Mouse (Mus musculus): ENCODE results near the gene Tfip11. TPM values are rescaled to one million over a fixed set of nuclear protein-coding genes. Genes with fewer than 3 reads are reported as not detected.

Tfip11 gene
- polyA plus RNA-seq, 1 experiment from 2014 or later: 37.2 TPM

DNA sequence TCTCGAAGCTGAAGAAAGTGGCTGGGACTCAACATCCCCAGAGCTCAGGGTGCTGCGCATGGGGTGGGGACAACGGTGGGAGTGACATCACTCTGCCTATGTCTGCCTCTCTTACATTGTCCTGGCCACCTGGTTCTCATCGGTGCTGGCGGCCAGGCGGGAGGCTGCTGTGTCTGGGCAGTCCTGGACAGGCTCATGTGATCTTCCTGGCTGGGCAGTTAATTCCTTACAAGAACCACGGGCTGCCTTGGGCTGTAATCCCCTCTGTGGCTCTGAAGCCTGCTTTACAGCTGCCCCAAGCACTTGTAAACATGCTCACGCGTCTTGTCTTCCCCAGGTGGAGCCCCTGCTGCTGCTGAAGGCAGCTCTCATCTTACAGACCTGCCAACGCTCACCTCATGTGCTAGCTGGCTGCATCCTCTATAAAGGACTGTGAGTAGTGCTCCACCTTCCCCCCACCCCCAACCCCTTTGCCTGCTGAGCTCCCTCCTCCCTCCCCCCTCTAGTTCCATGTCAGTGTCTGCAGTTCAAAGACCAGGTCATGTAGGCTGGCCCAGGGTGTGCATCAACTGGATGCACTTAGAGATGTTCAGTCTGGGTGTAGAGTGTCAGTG is 38.1 kb downstream of the Tfip11 start:
- no peaks in the 10 kb centered on the region for H3K27me3 ChIP-seq (ENCODE audit: control insufficient read depth, insufficient read depth, low read depth, low read length)
- H3K27ac ChIP-seq (ENCODE audit: low read length): no peak overlapping the region
- peaks cover 19% of the 10 kb centered on the region for H3K36me3 ChIP-seq (ENCODE audit: control insufficient read depth, insufficient read depth, low read length)
- no peaks in the 10 kb centered on the region; the same call in 1 of the 2 replicates for H3K4me1 ChIP-seq (ENCODE audit: control insufficient read depth, insufficient read depth, low read length)
- H3K9me3 ChIP-seq (replicated peaks; ENCODE audit: control insufficient read depth, low read length, poor library complexity, severe bottlenecking): no peaks in the 10 kb centered on the region
- no peak for ATAC-seq
- no peak overlapping the region for H3K9ac ChIP-seq (ENCODE audit: low read depth, low read length)
- no peak overlapping the region for H3K4me2 ChIP-seq (ENCODE audit: low read length)
- WGBS: 68% methylated on average over 10 of the region's 10 CpGs
- no peak overlapping the region for H3K4me3 ChIP-seq (ENCODE audit: low read depth, low read length)

DNA sequence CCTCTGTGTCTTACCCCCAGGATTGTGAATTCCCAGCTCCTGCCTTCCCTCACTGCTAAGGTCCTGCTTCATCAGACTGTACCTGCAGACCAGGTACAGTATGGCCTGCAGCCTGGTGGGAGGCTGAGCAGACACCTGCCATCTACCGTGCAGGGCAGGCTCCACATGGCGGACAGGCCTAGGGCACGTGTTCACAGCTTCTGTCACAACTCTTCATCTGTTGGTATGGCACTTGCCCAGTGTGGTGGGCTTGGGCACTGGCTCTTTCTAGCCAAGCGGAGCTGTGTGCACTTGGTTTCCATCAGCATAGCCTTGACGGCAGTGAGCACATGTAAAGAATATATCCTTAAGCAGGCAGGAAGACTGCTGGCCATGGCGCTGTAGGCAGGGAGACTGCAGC is 40.7 kb downstream of the Tfip11 start:
- Histone ChIP-seq H3K27me3 (ENCODE audit: control insufficient read depth, insufficient read depth, low read depth, low read length) (no peaks in the 10 kb centered on the region), H3K36me3 (ENCODE audit: control insufficient read depth, insufficient read depth, low read length) (peaks cover 19% of the 10 kb centered on the region), H3K9me3 (replicated peaks; ENCODE audit: control insufficient read depth, low read length, poor library complexity, severe bottlenecking) (no peaks in the 10 kb centered on the region), H3K4me1 (ENCODE audit: control insufficient read depth, insufficient read depth, low read length) (peaks cover 18% of the 10 kb centered on the region), H3K4me2 (ENCODE audit: low read length) (no peak overlapping the region), H3K9ac (ENCODE audit: low read depth, low read length) (no peak overlapping the region), H3K27ac (ENCODE audit: low read length) (no peak overlapping the region), H3K4me3 (ENCODE audit: low read depth, low read length) (no peak overlapping the region)
- 96% methylated on average over 6 of the region's 6 CpGs for whole genome bisulfite sequencing
- ATAC-seq: no peak

DNA sequence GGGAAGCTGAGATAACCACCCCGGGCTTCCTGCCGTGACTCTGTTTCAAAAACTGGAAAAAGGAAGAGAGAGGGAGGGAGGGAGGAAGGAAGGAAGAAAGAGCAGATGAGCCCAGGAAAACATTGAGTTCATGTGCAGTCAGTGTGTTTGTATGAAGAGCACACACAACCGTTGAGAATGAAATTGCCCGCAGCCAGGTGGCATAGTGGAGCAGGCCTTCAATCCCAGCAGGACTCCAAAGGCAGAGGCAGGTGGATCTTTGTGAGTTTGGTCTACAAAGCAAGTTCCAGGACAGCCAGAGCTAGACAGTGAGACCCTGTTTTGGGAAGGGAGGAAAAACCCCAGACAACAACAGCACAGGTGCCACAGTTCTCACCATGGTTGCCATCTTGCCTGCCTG is 41.2 kb downstream of the Tfip11 start:
- WGBS: 92% methylated on average over 4 of the region's 4 CpGs
- H3K9me3 ChIP-seq (replicated peaks; ENCODE audit: control insufficient read depth, low read length, poor library complexity, severe bottlenecking): no peaks in the 10 kb centered on the region
- H3K4me2 ChIP-seq (ENCODE audit: low read length): no peak overlapping the region
- H3K27me3 ChIP-seq (ENCODE audit: control insufficient read depth, insufficient read depth, low read depth, low read length): no peaks in the 10 kb centered on the region
- no peak overlapping the region for H3K4me3 ChIP-seq (ENCODE audit: low read depth, low read length)
- ATAC-seq: no peak
- no peak overlapping the region for H3K9ac ChIP-seq (ENCODE audit: low read depth, low read length)
- peaks cover 22% of the 10 kb centered on the region for H3K4me1 ChIP-seq (ENCODE audit: control insufficient read depth, insufficient read depth, low read length)
- no peak overlapping the region for H3K27ac ChIP-seq (ENCODE audit: low read length)
- H3K36me3 ChIP-seq (ENCODE audit: control insufficient read depth, insufficient read depth, low read length): peaks cover 19% of the 10 kb centered on the region

DNA sequence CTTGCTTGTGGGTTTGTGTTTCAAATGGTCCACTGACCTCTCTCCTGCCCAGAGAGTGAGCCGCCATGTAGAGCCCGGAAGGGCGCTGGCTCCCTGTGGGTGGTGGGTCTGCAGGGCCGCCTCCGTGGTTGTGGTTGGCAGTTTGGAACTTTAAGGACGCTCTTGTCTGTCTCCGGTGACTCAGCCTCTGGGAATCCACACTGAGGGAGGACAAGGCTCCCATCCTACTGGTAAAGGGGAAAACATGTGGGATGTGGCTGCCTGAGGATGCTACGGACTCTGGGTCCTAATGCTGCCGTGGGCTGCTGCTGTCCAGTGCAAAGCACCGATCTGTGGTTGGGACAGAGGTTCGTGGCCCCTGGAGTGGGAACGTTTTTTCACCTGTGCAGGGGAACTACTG is 41.8 kb downstream of the Tfip11 start:
- Histone ChIP-seq H3K9me3 (replicated peaks; ENCODE audit: control insufficient read depth, low read length, poor library complexity, severe bottlenecking) (no peaks in the 10 kb centered on the region), H3K4me2 (ENCODE audit: low read length) (no peak overlapping the region), H3K4me1 (ENCODE audit: control insufficient read depth, insufficient read depth, low read length) (peaks cover 28% of the 10 kb centered on the region), H3K27ac (ENCODE audit: low read length) (no peak overlapping the region), H3K9ac (ENCODE audit: low read depth, low read length) (no peak overlapping the region), H3K27me3 (ENCODE audit: control insufficient read depth, insufficient read depth, low read depth, low read length) (no peaks in the 10 kb centered on the region), H3K36me3 (ENCODE audit: control insufficient read depth, insufficient read depth, low read length) (peaks cover 19% of the 10 kb centered on the region), H3K4me3 (ENCODE audit: low read depth, low read length) (no peak overlapping the region)
- ATAC-seq: no peak
- WGBS: 88% methylated on average over 12 of the region's 12 CpGs

DNA sequence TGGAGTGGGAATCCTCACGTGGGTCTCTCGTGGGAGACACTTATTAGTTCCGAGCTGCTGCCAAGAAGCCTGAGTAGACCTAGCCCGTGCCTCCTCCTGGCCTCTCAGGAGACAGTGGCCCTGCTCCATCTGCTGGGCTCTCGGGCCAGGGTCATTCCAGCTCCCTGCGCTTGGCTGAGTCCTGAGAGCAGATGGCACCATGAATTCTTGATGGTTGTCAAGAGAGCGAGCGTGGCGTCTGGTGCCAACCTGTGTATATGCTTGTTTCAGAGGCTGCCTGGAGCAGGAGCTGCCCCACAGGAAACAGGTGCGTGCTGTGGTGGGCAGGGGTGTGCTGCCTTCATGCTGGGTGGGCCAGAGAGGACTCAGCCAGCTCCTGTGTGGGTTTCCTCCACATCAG is 42.5 kb downstream of the Tfip11 start:
- ATAC-seq: no peak
- peaks cover 19% of the 10 kb centered on the region for H3K36me3 ChIP-seq (ENCODE audit: control insufficient read depth, insufficient read depth, low read length)

DNA sequence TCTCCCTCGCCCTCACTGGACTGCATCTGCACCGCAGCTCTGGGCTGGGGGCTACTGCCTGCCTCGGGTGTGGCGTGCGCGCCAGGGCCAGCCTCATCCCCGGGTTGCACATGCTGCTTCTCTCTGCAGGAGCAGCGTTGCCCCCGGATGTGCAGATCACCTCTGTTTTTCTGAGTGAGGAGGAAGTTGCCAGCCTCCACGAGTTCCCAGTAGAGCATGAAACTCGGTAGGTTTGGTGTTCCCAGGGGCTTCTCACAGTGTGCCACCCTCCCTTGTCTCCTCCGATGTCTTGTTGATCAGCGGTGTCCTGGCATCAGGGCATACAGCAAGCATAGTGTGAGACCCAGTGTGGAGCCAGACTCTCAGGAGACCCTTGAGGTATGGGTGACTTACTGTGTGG is 43.2 kb downstream of the Tfip11 start:
- ATAC-seq: no peak
- 79% methylated on average over 13 of the region's 13 CpGs for WGBS
- Histone ChIP-seq H3K4me2 (ENCODE audit: low read length) (no peak overlapping the region), H3K4me1 (ENCODE audit: control insufficient read depth, insufficient read depth, low read length) (peaks cover 33% of the 10 kb centered on the region), H3K9ac (ENCODE audit: low read depth, low read length) (no peak overlapping the region), H3K36me3 (ENCODE audit: control insufficient read depth, insufficient read depth, low read length) (peaks cover 17% of the 10 kb centered on the region), H3K9me3 (replicated peaks; ENCODE audit: control insufficient read depth, low read length, poor library complexity, severe bottlenecking) (no peaks in the 10 kb centered on the region), H3K4me3 (ENCODE audit: low read depth, low read length) (no peak overlapping the region), H3K27ac (ENCODE audit: low read length) (no peak overlapping the region; the same call in 1 of the 2 replicates), H3K27me3 (ENCODE audit: control insufficient read depth, insufficient read depth, low read depth, low read length) (no peaks in the 10 kb centered on the region)

More for the DNA sequence above, 42.5 kb downstream of the Tfip11 start:
- Histone ChIP-seq H3K27ac (ENCODE audit: low read length) (no peak overlapping the region), H3K4me1 (ENCODE audit: control insufficient read depth, insufficient read depth, low read length) (peaks cover 33% of the 10 kb centered on the region), H3K4me2 (ENCODE audit: low read length) (no peak overlapping the region), H3K4me3 (ENCODE audit: low read depth, low read length) (no peak overlapping the region), H3K9ac (ENCODE audit: low read depth, low read length) (no peak overlapping the region), H3K9me3 (replicated peaks; ENCODE audit: control insufficient read depth, low read length, poor library complexity, severe bottlenecking) (no peaks in the 10 kb centered on the region), H3K27me3 (ENCODE audit: control insufficient read depth, insufficient read depth, low read depth, low read length) (no peaks in the 10 kb centered on the region)
- 82% methylated on average over 10 of the region's 10 CpGs for WGBS

DNA sequence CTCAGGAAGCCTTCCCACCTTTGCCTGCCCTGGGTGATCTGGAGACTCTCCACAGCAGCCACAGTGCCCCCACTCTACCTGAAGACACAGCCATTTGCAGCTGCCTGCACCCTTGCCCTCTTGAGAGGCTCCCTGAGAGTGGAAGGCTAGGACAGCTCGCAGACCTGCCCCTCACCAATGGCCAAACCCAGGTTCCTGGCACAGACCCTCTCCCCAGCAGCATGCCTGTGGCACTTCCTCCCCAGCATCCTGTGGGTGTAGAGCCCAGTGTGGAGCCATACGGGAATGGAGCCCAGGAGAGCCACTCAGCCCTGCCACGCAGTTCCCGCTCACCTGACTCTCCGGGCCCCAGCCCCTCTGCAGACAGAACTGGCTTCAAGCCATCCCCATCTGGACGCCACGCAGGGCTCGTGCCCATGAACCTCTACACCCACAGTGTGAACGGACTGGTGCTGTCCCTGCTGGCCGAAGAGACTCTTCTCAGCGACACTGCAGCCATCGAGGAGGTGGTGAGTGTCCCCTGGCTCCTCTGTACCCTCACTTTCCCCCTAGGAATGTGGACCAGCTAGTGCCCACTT is 44.2 kb downstream of the Tfip11 start:
- Histone ChIP-seq H3K36me3 (ENCODE audit: control insufficient read depth, insufficient read depth, low read length) (peaks cover 13% of the 10 kb centered on the region; the same call in 1 of the 2 replicates), H3K4me3 (ENCODE audit: low read depth, low read length) (no peak overlapping the region), H3K4me1 (ENCODE audit: control insufficient read depth, insufficient read depth, low read length) (peaks cover 33% of the 10 kb centered on the region), H3K9me3 (replicated peaks; ENCODE audit: control insufficient read depth, low read length, poor library complexity, severe bottlenecking) (no peaks in the 10 kb centered on the region), H3K4me2 (ENCODE audit: low read length) (no peak overlapping the region), H3K27ac (ENCODE audit: low read length) (peak overlapping the region; percentile 94), H3K27me3 (ENCODE audit: control insufficient read depth, insufficient read depth, low read depth, low read length) (no peaks in the 10 kb centered on the region), H3K9ac (ENCODE audit: low read depth, low read length) (peak overlapping the region; percentile 28; the same call in 1 of the 2 replicates)
- 78% methylated on average over 12 of the region's 12 CpGs for WGBS
- ATAC-seq: no peak

DNA sequence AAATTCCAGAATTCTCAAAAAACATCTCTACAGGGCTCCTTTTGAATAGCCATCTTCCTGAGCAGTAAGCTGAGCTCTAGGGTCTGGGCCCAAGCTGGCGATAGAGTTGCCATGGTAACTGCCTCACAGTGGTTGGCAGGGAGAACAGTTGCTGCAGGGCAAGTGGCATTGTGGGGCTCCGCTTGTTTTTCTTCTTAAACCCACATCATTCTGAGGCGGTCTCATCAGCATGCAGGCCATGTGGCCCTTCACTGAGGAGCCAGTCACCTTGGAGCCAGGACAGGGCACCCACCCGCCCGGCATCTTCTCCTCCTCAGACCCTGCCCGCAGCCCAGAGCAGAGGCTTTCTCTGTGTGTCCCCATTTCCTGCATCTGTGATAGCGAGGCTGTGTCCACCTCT is 45.8 kb downstream of the Tfip11 start:
- peaks cover 18% of the 10 kb centered on the region; the same call in 1 of the 2 replicates for H3K36me3 ChIP-seq (ENCODE audit: control insufficient read depth, insufficient read depth, low read length)
- peak overlapping the region; percentile 15 for H3K4me2 ChIP-seq (ENCODE audit: low read length)
- 8% methylated on average over 7 of the region's 7 CpGs for WGBS
- peaks cover 33% of the 10 kb centered on the region for H3K4me1 ChIP-seq (ENCODE audit: control insufficient read depth, insufficient read depth, low read length)
- peak overlapping the region; percentile 94 for H3K27ac ChIP-seq (ENCODE audit: low read length)
- no peaks in the 10 kb centered on the region for H3K27me3 ChIP-seq (ENCODE audit: control insufficient read depth, insufficient read depth, low read depth, low read length)
- H3K9ac ChIP-seq (ENCODE audit: low read depth, low read length): peak overlapping the region; percentile 43
- no peaks in the 10 kb centered on the region for H3K9me3 ChIP-seq (replicated peaks; ENCODE audit: control insufficient read depth, low read length, poor library complexity, severe bottlenecking)
- peak; percentile 91 for ATAC-seq
- no peak overlapping the region for H3K4me3 ChIP-seq (ENCODE audit: low read depth, low read length)

DNA sequence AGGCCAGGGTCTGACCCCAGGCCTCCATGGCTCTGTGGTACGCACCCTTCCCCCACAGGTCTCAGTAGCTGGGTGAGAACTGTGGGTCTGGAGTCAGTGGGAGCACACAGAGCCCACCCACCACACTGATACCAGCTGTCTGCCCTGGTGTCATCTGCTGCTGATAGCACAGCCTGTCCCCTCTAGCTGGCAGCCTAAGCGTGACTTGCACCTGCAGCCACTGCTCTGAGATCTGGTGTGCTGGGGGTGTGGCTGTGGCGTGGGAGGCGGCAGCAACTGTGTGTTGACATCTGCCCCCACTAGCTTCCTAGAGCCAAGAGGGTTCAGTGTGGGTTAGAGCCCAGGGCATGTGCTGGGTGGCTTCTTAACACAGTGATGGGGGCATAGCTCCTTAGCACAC is 50.0 kb downstream of the Tfip11 start:
- Histone ChIP-seq H3K9ac (ENCODE audit: low read depth, low read length) (no peak overlapping the region), H3K27me3 (ENCODE audit: control insufficient read depth, insufficient read depth, low read depth, low read length) (no peaks in the 10 kb centered on the region), H3K4me1 (ENCODE audit: control insufficient read depth, insufficient read depth, low read length) (peaks cover 23% of the 10 kb centered on the region), H3K36me3 (ENCODE audit: control insufficient read depth, insufficient read depth, low read length) (peaks cover 15% of the 10 kb centered on the region; the same call in 1 of the 2 replicates), H3K4me3 (ENCODE audit: low read depth, low read length) (no peak overlapping the region), H3K9me3 (replicated peaks; ENCODE audit: control insufficient read depth, low read length, poor library complexity, severe bottlenecking) (no peaks in the 10 kb centered on the region), H3K27ac (ENCODE audit: low read length) (no peak overlapping the region), H3K4me2 (ENCODE audit: low read length) (no peak overlapping the region)
- WGBS: 89% methylated on average over 4 of the region's 4 CpGs
- ATAC-seq: no peak

Measured in midbrain, embryonic 16.5 days (tissue).